Mouse (Mus musculus): Measurements from ENCODE around the gene Dock8.

DNA sequence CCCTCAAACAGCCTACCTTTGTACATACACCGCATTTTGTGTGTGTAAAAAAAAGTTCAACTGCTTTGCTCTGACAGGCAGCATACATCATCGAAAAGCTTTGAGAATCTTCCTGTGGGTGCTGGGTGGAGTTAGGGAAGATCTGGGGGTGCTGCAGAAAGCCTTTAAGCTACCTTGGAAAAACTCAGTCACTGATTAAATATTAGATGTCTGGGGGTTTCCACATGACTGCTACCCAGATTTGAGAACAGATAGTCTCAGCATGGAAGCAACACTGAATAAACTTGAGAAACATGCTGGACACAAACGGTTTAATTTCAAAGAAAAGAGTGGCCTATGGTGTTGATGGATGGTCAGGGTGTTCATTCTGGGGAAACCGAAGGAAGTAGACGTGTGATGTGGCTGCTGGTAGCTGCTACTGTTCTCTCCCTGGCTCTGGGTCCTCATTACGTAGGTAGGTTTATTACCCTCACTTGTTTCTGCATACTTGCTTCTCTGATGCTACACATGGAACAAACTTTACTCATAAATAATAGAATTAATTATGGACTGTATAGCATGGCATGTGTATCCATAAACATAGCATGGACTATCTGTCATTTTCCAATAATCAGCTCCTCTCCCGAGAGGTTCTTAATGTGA is 15.4 kb upstream of the Dock8 start:
- TF ChIP-seq CTCF (IDR thresholded peaks at IDR 0.05; ENCODE audit: low read depth, low read length) (no peak), POLR2A (IDR thresholded peaks at IDR 0.05; ENCODE audit: extremely low read depth, insufficient read depth, low read length) (no peak)

Data from liver, adult 2 months (tissue).